Mouse (Mus musculus): Measurements from ENCODE around the gene Pard3b. TPM values are rescaled to one million over a fixed set of nuclear protein-coding genes. Genes with fewer than 3 reads are reported as not detected.

Gene Pard3b
- polyA plus RNA-seq, 1 experiment from 2014 or later, result 7.5 TPM

GRCm38 (mm10) chr1:62071139-62071538 lies 432.5 kb downstream of the Pard3b start:
- peaks cover 17% of the 10 kb centered on the region for H3K4me1 ChIP-seq
- no peaks in the 10 kb centered on the region for H3K36me3 ChIP-seq (replicated peaks)
- 65% methylated on average over 7 of the region's 7 CpGs for WGBS
- no peak overlapping the region for H3K4me3 ChIP-seq
- DNase-seq (ENCODE audit: low spot score), result no peak
- peaks cover 7% of the 10 kb centered on the region; the same call in 1 of the 2 replicates for H3K9me3 ChIP-seq
- no peak overlapping the region for H3K27ac ChIP-seq (replicated peaks)
- no peaks in the 10 kb centered on the region for H3K27me3 ChIP-seq (replicated peaks; ENCODE audit: low read depth, poor library complexity, severe bottlenecking)

GRCm38 (mm10) chr1:62076171-62076570 lies 437.5 kb downstream of the Pard3b start:
- Histone ChIP-seq H3K36me3 (replicated peaks) (no peaks in the 10 kb centered on the region), H3K4me1 (peaks cover 13% of the 10 kb centered on the region), H3K4me3 (no peak overlapping the region), H3K27me3 (replicated peaks; ENCODE audit: low read depth, poor library complexity, severe bottlenecking) (no peaks in the 10 kb centered on the region), H3K27ac (replicated peaks) (no peak overlapping the region), H3K9me3 (no peaks in the 10 kb centered on the region)
- 49% methylated on average over 3 of the region's 3 CpGs for WGBS
- peak; percentile 25 for DNase-seq (ENCODE audit: low spot score)

- no peaks in the 10 kb centered on the region for H3K9me3 ChIP-seq
- peaks cover 8% of the 10 kb centered on the region for H3K4me1 ChIP-seq
- no peaks in the 10 kb centered on the region for H3K27me3 ChIP-seq (replicated peaks; ENCODE audit: low read depth, poor library complexity, severe bottlenecking)
- H3K36me3 ChIP-seq (replicated peaks), result no peaks in the 10 kb centered on the region
- no peak overlapping the region for H3K27ac ChIP-seq (replicated peaks)
- no peak for DNase-seq (ENCODE audit: low spot score)
- 90% methylated on average over 4 of the region's 4 CpGs for WGBS
- H3K4me3 ChIP-seq, result no peak overlapping the region
These were observed 442.5 kb downstream of the Pard3b start for GRCm38 (mm10) chr1:62081129-62081528.

- Histone ChIP-seq H3K9me3 (no peaks in the 10 kb centered on the region), H3K27ac (replicated peaks) (0 out of 2 replicates have a peak overlapping the region, but pooled peaks have one; percentile 6), H3K27me3 (replicated peaks; ENCODE audit: low read depth, poor library complexity, severe bottlenecking) (no peaks in the 10 kb centered on the region), H3K4me1 (peaks cover 16% of the 10 kb centered on the region), H3K36me3 (replicated peaks) (no peaks in the 10 kb centered on the region), H3K4me3 (peak overlapping the region; percentile 2; the same call in 1 of the 2 replicates)
- DNase-seq (ENCODE audit: low spot score), result peak; percentile 27
- WGBS, result 29% methylated on average over 6 of the region's 6 CpGs
These were observed 447.4 kb downstream of the Pard3b start for GRCm38 (mm10) chr1:62085995-62086394.

GRCm38 (mm10) chr1:62087464-62087863 lies 448.8 kb downstream of the Pard3b start:
- peak; percentile 21 for DNase-seq (ENCODE audit: low spot score)

GRCm38 (mm10) chr1:62094885-62095284 lies 456.3 kb downstream of the Pard3b start:
- H3K27me3 ChIP-seq (replicated peaks; ENCODE audit: low read depth, poor library complexity, severe bottlenecking), result no peaks in the 10 kb centered on the region
- no peaks in the 10 kb centered on the region for H3K4me1 ChIP-seq
- no peaks in the 10 kb centered on the region for H3K36me3 ChIP-seq (replicated peaks)
- H3K9me3 ChIP-seq, result no peaks in the 10 kb centered on the region
- no peak overlapping the region for H3K27ac ChIP-seq (replicated peaks)
- 83% methylated on average over 7 of the region's 7 CpGs for WGBS
- DNase-seq (ENCODE audit: low spot score), result no peak
- no peak overlapping the region for H3K4me3 ChIP-seq

More at GRCm38 (mm10) chr1:62087464-62087863, 448.8 kb downstream of the Pard3b start:
- Histone ChIP-seq H3K4me3 (no peak overlapping the region), H3K27ac (replicated peaks) (no peak overlapping the region), H3K27me3 (replicated peaks; ENCODE audit: low read depth, poor library complexity, severe bottlenecking) (no peaks in the 10 kb centered on the region), H3K36me3 (replicated peaks) (no peaks in the 10 kb centered on the region), H3K9me3 (no peaks in the 10 kb centered on the region), H3K4me1 (peaks cover 16% of the 10 kb centered on the region)
- 46% methylated on average over 10 of the region's 10 CpGs for WGBS

GRCm38 (mm10) chr1:62122426-62122825 lies 483.8 kb downstream of the Pard3b start:
- Histone ChIP-seq H3K4me1 (no peaks in the 10 kb centered on the region), H3K36me3 (replicated peaks) (no peaks in the 10 kb centered on the region), H3K9me3 (no peaks in the 10 kb centered on the region), H3K27ac (replicated peaks) (no peak overlapping the region), H3K4me3 (no peak overlapping the region), H3K27me3 (replicated peaks; ENCODE audit: low read depth, poor library complexity, severe bottlenecking) (no peaks in the 10 kb centered on the region)
- no peak for DNase-seq (ENCODE audit: low spot score)
- 90% methylated on average over 1 of the region's 1 CpGs for WGBS

GRCm38 (mm10) chr1:62129186-62129585 lies 490.6 kb downstream of the Pard3b start:
- Histone ChIP-seq H3K4me3 (no peak overlapping the region), H3K27ac (replicated peaks) (no peak overlapping the region), H3K9me3 (no peaks in the 10 kb centered on the region), H3K36me3 (replicated peaks) (no peaks in the 10 kb centered on the region), H3K4me1 (no peaks in the 10 kb centered on the region), H3K27me3 (replicated peaks; ENCODE audit: low read depth, poor library complexity, severe bottlenecking) (no peaks in the 10 kb centered on the region)
- WGBS, result 90% methylated on average over 2 of the region's 2 CpGs
- no peak for DNase-seq (ENCODE audit: low spot score)

- no peak for DNase-seq (ENCODE audit: low spot score)
- H3K36me3 ChIP-seq (replicated peaks), result no peaks in the 10 kb centered on the region
- no peaks in the 10 kb centered on the region; the same call in 1 of the 2 replicates for H3K4me1 ChIP-seq
- H3K9me3 ChIP-seq, result no peaks in the 10 kb centered on the region
- H3K27ac ChIP-seq (replicated peaks), result no peak overlapping the region
- H3K27me3 ChIP-seq (replicated peaks; ENCODE audit: low read depth, poor library complexity, severe bottlenecking), result no peaks in the 10 kb centered on the region
- 85% methylated on average over 4 of the region's 4 CpGs for WGBS
- H3K4me3 ChIP-seq, result no peak overlapping the region
These were observed 509.5 kb downstream of the Pard3b start for GRCm38 (mm10) chr1:62148134-62148533.

- 90% methylated on average over 6 of the region's 6 CpGs for WGBS
- Histone ChIP-seq H3K27me3 (replicated peaks; ENCODE audit: low read depth, poor library complexity, severe bottlenecking) (no peaks in the 10 kb centered on the region), H3K36me3 (replicated peaks) (no peaks in the 10 kb centered on the region), H3K27ac (replicated peaks) (no peak overlapping the region), H3K4me1 (peaks cover 4% of the 10 kb centered on the region), H3K9me3 (no peaks in the 10 kb centered on the region), H3K4me3 (no peak overlapping the region)
- DNase-seq (ENCODE audit: low spot score), result no peak
These were observed 510.2 kb downstream of the Pard3b start for GRCm38 (mm10) chr1:62148786-62149185.

GRCm38 (mm10) chr1:62155970-62156369 lies 517.3 kb downstream of the Pard3b start:
- Histone ChIP-seq H3K36me3 (replicated peaks) (no peaks in the 10 kb centered on the region), H3K27ac (replicated peaks) (no peak overlapping the region), H3K9me3 (no peaks in the 10 kb centered on the region), H3K4me3 (no peak overlapping the region), H3K4me1 (peaks cover 24% of the 10 kb centered on the region), H3K27me3 (replicated peaks; ENCODE audit: low read depth, poor library complexity, severe bottlenecking) (no peaks in the 10 kb centered on the region)
- 35% methylated on average over 1 of the region's 1 CpGs for WGBS
- peak; percentile 62 for DNase-seq (ENCODE audit: low spot score)

GRCm38 (mm10) chr1:62159592-62159991 lies 521.0 kb downstream of the Pard3b start:
- DNase-seq (ENCODE audit: low spot score), result no peak
- H3K9me3 ChIP-seq, result no peaks in the 10 kb centered on the region
- no peaks in the 10 kb centered on the region for H3K36me3 ChIP-seq (replicated peaks)
- H3K27ac ChIP-seq (replicated peaks), result no peak overlapping the region
- peaks cover 18% of the 10 kb centered on the region for H3K4me1 ChIP-seq
- WGBS, result 82% methylated on average over 2 of the region's 2 CpGs
- H3K27me3 ChIP-seq (replicated peaks; ENCODE audit: low read depth, poor library complexity, severe bottlenecking), result no peaks in the 10 kb centered on the region
- no peak overlapping the region for H3K4me3 ChIP-seq

GRCm38 (mm10) chr1:62175013-62175640 lies 536.5 kb downstream of the Pard3b start:
- H3K4me3 ChIP-seq, result no peak overlapping the region
- H3K9me3 ChIP-seq, result no peaks in the 10 kb centered on the region
- no peak overlapping the region for H3K27ac ChIP-seq (replicated peaks)
- H3K36me3 ChIP-seq (replicated peaks), result no peaks in the 10 kb centered on the region
- no peaks in the 10 kb centered on the region for H3K27me3 ChIP-seq (replicated peaks; ENCODE audit: low read depth, poor library complexity, severe bottlenecking)
- peaks cover 15% of the 10 kb centered on the region for H3K4me1 ChIP-seq
- no peak for DNase-seq (ENCODE audit: low spot score)
- WGBS, result 89% methylated on average over 1 of the region's 1 CpGs
